31 mouse cellular contexts compared by ENCODE assay signal in genomic region chr10:112263467-112263866, GRCm38 (mm10). TPM values are rescaled to one million over a fixed set of nuclear protein-coding genes. Genes with fewer than 3 reads are reported as not detected.
DNase-seq lines count a peak whose midpoint lies in the region; ATAC-seq lines count a peak whose summit lies in the region.
"Had no signal": no experiment of that assay in that cellular context is flagged by ENCODE, and none has a peak within 500 bp of the region (broad histone marks: within the 10 kb centered on the region; RNA-seq: fewer than 3 reads in every experiment).

No protein-coding gene starts in this region.

- H3K4me3 ChIP-seq in intestine, embryonic 16.5 days (ENCODE audit: low read length), result no peak overlapping the region
- H3K4me3 ChIP-seq: erythroblast, embryonic 14.5 days; gastrocnemius, adult 2 months; heart, adult 2 months; heart, embryonic 12.5 days; hindbrain, embryonic 13.5 days; limb, embryonic 12.5 days; lung, embryonic 15.5 days; midbrain, embryonic 10.5 days; midbrain, embryonic 15.5 days had no signal

- H3K9ac ChIP-seq in intestine, embryonic 16.5 days (ENCODE audit: low read depth, low read length), result no peak overlapping the region
- H3K9ac ChIP-seq: heart, embryonic 12.5 days; hindbrain, embryonic 13.5 days; limb, embryonic 12.5 days; lung, embryonic 15.5 days; midbrain, embryonic 15.5 days had no signal

- WGBS in intestine, embryonic 16.5 days, result 77% methylated on average over 3 of the region's 3 CpGs

- H3K27me3 ChIP-seq in intestine, embryonic 16.5 days (replicated peaks; ENCODE audit: control insufficient read depth, insufficient read depth, low read length), result 0 out of 2 replicates have a peak, but pooled peaks cover 2% of the 10 kb centered on the region
- H3K27me3 ChIP-seq: CH12.LX; heart, embryonic 12.5 days; midbrain, embryonic 15.5 days had no signal

- DNase-seq in frontal cortex, postnatal 25 days (ENCODE audit: low spot score in 2 of 2), result no peak
- DNase-seq in layer of hippocampus, adult 8-10 months (ENCODE audit: low spot score in 2 of 2), result peak; percentile 24 to 38
- DNase-seq in layer of hippocampus, adult 9-10 months (ENCODE audit: low spot score), result no peak
- DNase-seq in right cerebral cortex, adult 2 months (ENCODE audit: low spot score in 2 of 2), result peak; percentile 41 to 59
- no peak for DNase-seq in right cerebral cortex, postnatal 10 days (ENCODE audit: low spot score in 2 of 2)
- peak; percentile 58 for DNase-seq in telencephalon, adult 2 months (ENCODE audit: low read depth, low spot score)
- DNase-seq: adrenal gland, adult 2 months; adrenal gland, postnatal 36 days; cerebellum, adult 2 months; cerebellum, postnatal 14 days; gastrocnemius, adult 2 months; heart, adult 2 months; heart, postnatal 4 days; kidney, postnatal 14 days; thymus, postnatal 4 days had no signal

- no peak overlapping the region for H3K27ac ChIP-seq in intestine, embryonic 16.5 days (ENCODE audit: low read length)
- H3K27ac ChIP-seq: gastrocnemius, adult 2 months; heart, adult 2 months; hindbrain, embryonic 13.5 days; limb, embryonic 12.5 days; lung, embryonic 15.5 days; midbrain, embryonic 10.5 days; midbrain, embryonic 15.5 days had no signal

- no peaks in the 10 kb centered on the region for H3K9me3 ChIP-seq in intestine, embryonic 16.5 days (ENCODE audit: control insufficient read depth, low read length)
- H3K9me3 ChIP-seq: heart, embryonic 12.5 days; hindbrain, embryonic 13.5 days; limb, embryonic 12.5 days; lung, embryonic 15.5 days; midbrain, embryonic 10.5 days; midbrain, embryonic 15.5 days had no signal

- H3K4me2 ChIP-seq in intestine, embryonic 16.5 days (ENCODE audit: low read depth, low read length), result no peak overlapping the region
- H3K4me2 ChIP-seq: heart, embryonic 12.5 days; hindbrain, embryonic 13.5 days; limb, embryonic 12.5 days; liver, embryonic 11.5 days; lung, embryonic 15.5 days; midbrain, embryonic 15.5 days had no signal

- H3K36me3 ChIP-seq in intestine, embryonic 16.5 days (ENCODE audit: control insufficient read depth, insufficient read depth, low read length), result no peaks in the 10 kb centered on the region
- H3K36me3 ChIP-seq: heart, embryonic 12.5 days; hindbrain, embryonic 13.5 days; limb, embryonic 12.5 days; lung, embryonic 15.5 days; midbrain, embryonic 10.5 days; midbrain, embryonic 15.5 days had no signal

- ATAC-seq in frontal cortex, adult (ENCODE audit: low TSS enrichment), result peak; percentile 96
- no peak for ATAC-seq in intestine, embryonic 16.5 days
- ATAC-seq: activated CD4-positive, CD25-positive, alpha-beta regulatory T cell, adult 4 months; forebrain, embryonic 16.5 days; intestine, postnatal 0 days; midbrain, embryonic 15.5 days had no signal

- no peaks in the 10 kb centered on the region for H3K4me1 ChIP-seq in intestine, embryonic 16.5 days (ENCODE audit: control insufficient read depth, insufficient read depth, low read length)
- H3K4me1 ChIP-seq: heart, embryonic 12.5 days; hindbrain, embryonic 13.5 days; limb, embryonic 12.5 days; lung, embryonic 15.5 days; midbrain, embryonic 10.5 days; midbrain, embryonic 15.5 days had no signal

RNA-seq across cellular contexts. Expression of gene Kcnc2, which starts 7.5 kb away (rescaled TPM):
- 10 to 100 TPM; 68.2 to 90.2 (median 76.8) TPM for total RNA-seq in layer of hippocampus, adult 8-10 months (2022)
- 0.28 and 0.80 TPM in 2 replicates for polyA plus RNA-seq in intestine, embryonic 16.5 days (2015; fragmentation: Nextera tagmentation; extraction: Ambion mirVana)
- total RNA-seq: CH12.LX; megakaryocyte progenitor cell, adult 5-6 weeks; neutrophil, adult 5-6 weeks had no signal
- polyA plus RNA-seq: activated CD4-positive, CD25-positive, alpha-beta regulatory T cell, adult 4 months had no signal

Comparison
In these comparisons a context has a peak if more than half of its experiments do, and no peak if none do; other contexts are left out.
1. DNase-seq: peak in layer of hippocampus, adult 8-10 months (2 of 2), right cerebral cortex, adult 2 months (2 of 2) and telencephalon, adult 2 months (single experiment); none in frontal cortex, postnatal 25 days (0 of 2), layer of hippocampus, adult 9-10 months (single experiment) and right cerebral cortex, postnatal 10 days (0 of 2).